Mouse (Mus musculus) frontal cortex, adult 2 months (tissue): ENCODE measurements around the gene Mtus2. TPM values are rescaled to one million over a fixed set of nuclear protein-coding genes. Genes with fewer than 3 reads are reported as not detected.
"Not testable (repeated sequence)": the region's sequence is repeated elsewhere in the genome, so short reads cannot be mapped to it uniquely, and the experiment has no call there.

Experiments used
- DNase-seq, 2 experiments: peaks; one replicate each; pipeline ENCODE4 v3.0.0; 2022; ENCODE audit warnings: low spot score in 1 of 2; ENCODE audit errors: extremely low spot score in 1 of 2
- polyA plus RNA-seq: library from polyadenylated mRNA; depleted of rRNA; stranded (reverse); fragments of >200 nt; gene quantifications from 2 replicates; pipeline ENCODE4 v1.2.3, GENCODE M21; 2012

Mtus2 gene
- polyA plus RNA-seq, 1 experiment: 19.4 TPM

- DNase-seq: no peak
Measured at GRCm38 (mm10) chr5:148175091-148175490, 218.0 kb downstream of the Mtus2 start.

GRCm38 (mm10) chr5:148175742-148176426, 218.8 kb downstream of the Mtus2 start:
- DNase-seq: no peak

GRCm38 (mm10) chr5:148176539-148176938, 219.4 kb downstream of the Mtus2 start:
- DNase-seq: not testable (repeated sequence)

GRCm38 (mm10) chr5:148179231-148179630, 222.1 kb downstream of the Mtus2 start:
- no peak for DNase-seq

- peak in 1 of 2 experiments; percentile 39 for DNase-seq
Measured at GRCm38 (mm10) chr5:148180590-148181307, 223.6 kb downstream of the Mtus2 start.

GRCm38 (mm10) chr5:148181308-148181630, 224.1 kb downstream of the Mtus2 start:
- no peak for DNase-seq

- DNase-seq: no peak
Measured at GRCm38 (mm10) chr5:148181901-148182300, 224.8 kb downstream of the Mtus2 start.

DNA sequence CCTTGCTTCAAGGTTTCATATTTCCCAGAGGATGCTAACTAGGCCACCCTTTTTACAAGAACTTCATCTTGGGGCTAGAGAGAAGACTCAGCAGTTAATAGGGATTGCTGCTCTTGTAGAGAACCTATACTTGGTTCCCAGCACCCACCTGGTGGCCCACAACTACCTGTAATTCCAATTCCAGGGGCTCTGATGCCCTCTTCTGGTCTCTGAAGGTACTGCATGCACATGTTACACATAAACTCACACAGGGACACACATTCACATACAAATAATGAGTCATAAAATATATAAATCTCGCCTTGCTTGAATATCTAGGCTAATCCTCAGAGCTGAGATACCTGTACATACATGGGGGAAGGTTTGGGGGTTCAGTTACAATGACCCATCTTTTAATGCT, 228.8 kb downstream of the Mtus2 start:
- no peak for DNase-seq

DNA sequence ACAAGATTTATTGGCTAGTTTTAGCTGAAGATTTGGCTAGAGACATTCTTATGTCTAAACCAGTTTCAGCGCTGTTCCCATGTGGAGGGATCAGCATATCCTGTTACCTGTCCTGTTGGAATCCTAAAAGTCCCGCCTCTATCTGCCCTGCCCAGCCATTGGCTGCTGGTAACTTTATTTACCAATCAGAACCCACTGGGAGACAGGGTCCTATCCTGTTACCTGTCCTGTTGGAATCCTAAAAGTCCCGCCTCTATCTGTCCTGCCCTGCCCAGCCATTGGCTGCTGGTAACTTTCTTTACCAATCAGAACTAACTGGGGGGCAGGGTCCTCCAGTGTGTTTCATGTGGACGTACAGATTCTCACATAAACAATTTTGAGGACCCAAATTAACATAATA, 234.3 kb downstream of the Mtus2 start:
- no peak for DNase-seq

- DNase-seq: peak in 1 of 2 experiments; percentile 17
Measured at GRCm38 (mm10) chr5:148211831-148212230, 254.7 kb downstream of the Mtus2 start.

GRCm38 (mm10) chr5:148216786-148217185, 259.7 kb downstream of the Mtus2 start:
- no peak for DNase-seq

- no peak for DNase-seq
Measured at GRCm38 (mm10) chr5:148222898-148223297, 265.8 kb downstream of the Mtus2 start.

DNA sequence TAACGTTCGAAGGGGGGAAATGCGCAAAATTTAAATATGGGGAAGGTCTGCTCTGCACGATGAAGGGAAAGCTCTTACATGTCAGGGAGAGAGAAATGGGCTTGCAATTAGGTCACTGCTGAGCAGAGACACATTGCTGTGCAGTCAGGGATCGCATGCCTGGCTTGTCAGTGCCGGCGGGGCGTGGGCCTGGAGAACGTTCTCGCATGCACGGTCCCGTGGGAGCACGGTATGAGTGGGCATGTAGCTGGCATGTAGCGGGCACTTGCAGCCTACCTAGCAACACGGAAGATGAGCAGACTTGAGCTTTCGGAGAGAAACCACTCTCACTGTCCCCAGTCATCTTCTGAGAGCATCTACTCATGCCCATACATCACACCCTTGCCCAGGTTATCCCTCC, 266.9 kb downstream of the Mtus2 start:
- DNase-seq: no peak

DNA sequence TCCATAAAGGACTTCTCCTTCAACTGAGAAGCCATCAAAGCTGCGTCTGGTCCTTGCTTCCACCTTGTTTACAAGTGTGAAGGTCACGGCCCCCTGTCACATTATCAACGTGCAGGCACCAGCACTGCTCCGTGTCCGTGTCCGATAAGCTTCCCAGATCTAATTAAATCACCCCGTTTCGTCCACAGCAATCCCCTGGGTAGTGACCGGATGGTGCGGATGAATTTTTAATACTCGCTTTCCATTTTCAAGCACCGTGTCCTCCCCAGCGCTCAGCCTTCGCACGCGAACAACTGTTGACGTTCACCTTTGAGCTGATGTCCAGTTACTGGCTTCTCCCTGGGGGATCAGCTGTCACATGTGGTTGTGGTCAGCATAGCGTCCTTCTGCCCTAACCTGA, 276.6 kb downstream of the Mtus2 start:
- DNase-seq: no peak

- DNase-seq: no peak
Measured at GRCm38 (mm10) chr5:148236616-148237015, 279.5 kb downstream of the Mtus2 start.

- peak in 1 of 2 experiments; percentile 55 for DNase-seq
Measured at GRCm38 (mm10) chr5:148239067-148239466, 281.9 kb downstream of the Mtus2 start.

GRCm38 (mm10) chr5:148239757-148240156, 282.6 kb downstream of the Mtus2 start:
- no peak for DNase-seq

DNA sequence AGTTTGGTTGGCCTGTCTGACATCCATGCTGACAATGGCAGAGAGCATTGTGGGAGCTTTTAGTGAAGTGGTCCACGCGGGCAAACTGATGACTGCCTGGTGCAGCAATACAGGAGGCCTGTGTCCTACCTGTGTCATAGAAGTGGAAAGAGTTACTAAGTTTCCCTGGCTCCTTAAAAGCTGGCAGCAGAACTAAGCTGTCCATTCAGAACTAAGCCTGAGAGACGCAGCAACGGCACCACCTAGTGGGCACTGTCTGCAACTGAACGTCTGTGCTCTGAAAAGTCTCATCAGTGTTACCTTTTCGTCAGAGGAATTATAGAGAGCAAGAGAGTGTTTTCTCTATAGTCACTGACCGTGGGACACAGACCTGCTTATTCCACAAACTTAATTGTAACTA, 284.8 kb downstream of the Mtus2 start:
- peak; percentile 53 to 90 for DNase-seq

DNA sequence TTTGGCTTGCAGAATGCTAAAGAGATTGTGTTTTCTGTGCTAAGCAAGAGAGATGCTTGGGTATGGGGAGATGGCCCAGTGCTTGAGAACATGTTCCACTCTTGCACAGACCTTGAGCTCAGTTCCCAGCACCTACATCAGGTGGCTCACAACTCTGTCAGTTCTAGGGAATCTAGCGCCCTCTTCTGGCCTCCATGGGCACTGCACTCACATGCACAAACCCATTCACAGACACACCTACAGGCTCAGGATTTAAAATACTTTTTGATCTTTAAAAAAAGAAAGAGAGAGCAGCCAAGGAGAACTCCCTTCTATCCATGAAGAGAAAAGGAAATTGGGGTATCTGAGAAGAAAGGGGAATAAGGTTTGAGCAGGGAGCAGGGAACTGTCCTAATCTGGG, 287.4 kb downstream of the Mtus2 start:
- no peak for DNase-seq

DNA sequence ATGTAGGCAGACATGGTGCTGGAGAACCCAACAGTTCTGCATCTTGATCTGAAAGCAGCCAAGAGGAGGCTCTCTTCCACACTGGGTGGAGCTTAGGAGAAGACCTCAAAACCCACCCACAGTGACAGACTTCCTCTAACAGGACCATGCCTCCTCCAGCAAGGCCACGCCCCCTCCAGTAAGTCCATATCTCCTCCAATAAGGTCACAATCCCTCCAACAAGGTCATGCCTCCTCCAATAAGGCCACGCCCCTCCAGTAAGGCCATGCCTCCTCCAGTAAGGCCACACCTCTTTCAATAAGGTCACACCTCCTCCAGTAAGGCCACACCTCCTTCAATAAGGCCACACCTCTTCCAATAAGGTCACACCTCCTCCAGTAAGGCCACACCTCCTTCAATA, 288.3 kb downstream of the Mtus2 start:
- no peak for DNase-seq

- DNase-seq: no peak
Measured at GRCm38 (mm10) chr5:148248236-148248635, 291.1 kb downstream of the Mtus2 start.

DNA sequence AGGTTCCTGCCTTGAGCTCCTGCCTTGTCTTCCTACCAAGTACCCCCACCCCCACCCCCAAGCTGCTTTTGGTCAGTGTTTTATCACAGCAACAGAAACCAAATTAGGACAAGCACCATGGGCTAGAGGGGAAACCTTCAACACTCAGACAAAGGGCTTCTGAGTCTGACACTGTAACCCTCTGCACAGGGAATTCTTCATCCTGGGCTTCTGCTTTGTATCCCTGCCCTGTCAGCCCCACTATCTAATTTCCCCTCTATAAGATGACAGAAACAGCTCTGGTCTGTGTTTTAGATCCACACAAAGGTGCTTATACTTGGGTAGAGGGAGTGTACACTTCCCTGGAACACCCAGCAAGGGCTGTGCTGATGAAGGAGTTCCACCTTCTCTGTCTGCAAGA, 294.7 kb downstream of the Mtus2 start:
- DNase-seq: no peak
